Mouse (Mus musculus) cortical plate, adult 2 months (tissue): ENCODE data around the gene Lzic.

ENCODE experiments used
- CTCF ChIP-seq: fragments of 200-500 bp; IDR thresholded peaks from 2 replicates; pipeline ENCODE4 v1.5.1; 2011; ENCODE audit warnings: mild to moderate bottlenecking, control low read depth, low read length; ENCODE audit not compliant: insufficient read depth; ENCODE audit errors: extremely low read depth
- POLR2A ChIP-seq: fragments of 200-500 bp; IDR thresholded peaks from 2 replicates; pipeline ENCODE4 v1.6.1; 2011; ENCODE audit warnings: mild to moderate bottlenecking, low read length, control low read depth; ENCODE audit not compliant: insufficient read depth; ENCODE audit errors: extremely low read depth

GRCm38 (mm10) chr4:149542431-149542830 is 57.4 kb downstream of the Lzic start:
- TF ChIP-seq CTCF (no peak), POLR2A (no peak)
